Mouse (Mus musculus): ENCODE data around the gene Ceacam1. TPM values are rescaled to one million over a fixed set of nuclear protein-coding genes. Genes with fewer than 3 reads are reported as not detected.

Ceacam1 gene
- polyA plus RNA-seq, 1 experiment from 2014 or later = 92.6 TPM

DNA sequence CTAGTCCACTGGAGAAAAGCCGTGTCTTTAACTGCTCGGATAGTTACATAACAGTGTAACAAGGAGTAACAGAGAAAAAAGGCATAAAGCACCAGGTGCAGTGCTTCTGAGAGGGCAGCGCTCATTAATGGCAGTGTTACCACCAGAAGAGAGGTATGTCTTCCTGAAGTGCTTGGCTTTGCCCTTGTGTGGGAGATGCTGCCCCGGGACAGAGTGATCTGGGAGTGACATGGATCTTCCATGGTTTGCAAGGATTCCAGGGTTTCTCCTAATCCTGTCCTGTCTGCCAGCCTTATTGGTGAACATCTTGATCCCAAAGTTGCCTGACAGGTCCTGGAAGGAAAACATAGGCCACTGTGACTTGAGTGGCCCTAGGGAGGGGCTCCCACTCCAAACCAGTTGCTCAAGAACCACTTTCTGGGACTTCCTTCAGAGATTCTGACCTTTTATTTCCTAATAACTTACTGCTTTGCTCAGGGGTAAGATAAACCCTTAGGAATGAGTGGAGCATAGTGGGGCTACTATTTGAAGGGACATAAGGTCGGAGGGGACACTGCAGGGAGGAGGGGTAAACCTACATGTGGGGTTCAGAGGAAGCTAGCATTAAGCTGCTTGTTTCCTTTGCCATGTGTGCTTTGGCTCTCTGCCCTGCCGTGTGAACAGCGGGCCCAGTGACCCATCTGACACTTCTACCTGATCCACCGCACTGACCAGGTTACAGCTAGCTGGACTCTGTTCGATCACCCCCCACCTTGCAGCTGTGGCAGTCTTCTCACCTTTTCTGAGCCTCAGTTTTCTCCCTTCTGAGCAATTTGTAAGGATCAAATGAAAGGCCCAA lies 37.2 kb downstream of the Ceacam1 start:
- no peaks in the 10 kb centered on the region for H3K36me3 ChIP-seq (ENCODE audit: control insufficient read depth, insufficient read depth)
- no peak for TF ChIP-seq CTCF (IDR thresholded peaks at IDR 0.05; ENCODE audit: low read depth)
- no peaks in the 10 kb centered on the region; the same call in 1 of the 2 replicates for H3K4me1 ChIP-seq (replicated peaks; ENCODE audit: control insufficient read depth, insufficient read depth, low read length)
- whole genome bisulfite sequencing = 73% methylated on average over 9 of the region's 9 CpGs
- no peaks in the 10 kb centered on the region for H3K27me3 ChIP-seq (replicated peaks; ENCODE audit: control insufficient read depth, insufficient read depth, low read length)
- no peak overlapping the region for H3K4me2 ChIP-seq (replicated peaks; ENCODE audit: low read depth)
- H3K9ac ChIP-seq (ENCODE audit: low read depth, low read length) = no peak overlapping the region
- H3K4me3 ChIP-seq (ENCODE audit: low read depth, low read length) = no peak overlapping the region
- ATAC-seq = no peak
- no peak overlapping the region for H3K27ac ChIP-seq (ENCODE audit: low read depth, low read length)
- H3K9me3 ChIP-seq (ENCODE audit: control insufficient read depth) = no peaks in the 10 kb centered on the region

DNA sequence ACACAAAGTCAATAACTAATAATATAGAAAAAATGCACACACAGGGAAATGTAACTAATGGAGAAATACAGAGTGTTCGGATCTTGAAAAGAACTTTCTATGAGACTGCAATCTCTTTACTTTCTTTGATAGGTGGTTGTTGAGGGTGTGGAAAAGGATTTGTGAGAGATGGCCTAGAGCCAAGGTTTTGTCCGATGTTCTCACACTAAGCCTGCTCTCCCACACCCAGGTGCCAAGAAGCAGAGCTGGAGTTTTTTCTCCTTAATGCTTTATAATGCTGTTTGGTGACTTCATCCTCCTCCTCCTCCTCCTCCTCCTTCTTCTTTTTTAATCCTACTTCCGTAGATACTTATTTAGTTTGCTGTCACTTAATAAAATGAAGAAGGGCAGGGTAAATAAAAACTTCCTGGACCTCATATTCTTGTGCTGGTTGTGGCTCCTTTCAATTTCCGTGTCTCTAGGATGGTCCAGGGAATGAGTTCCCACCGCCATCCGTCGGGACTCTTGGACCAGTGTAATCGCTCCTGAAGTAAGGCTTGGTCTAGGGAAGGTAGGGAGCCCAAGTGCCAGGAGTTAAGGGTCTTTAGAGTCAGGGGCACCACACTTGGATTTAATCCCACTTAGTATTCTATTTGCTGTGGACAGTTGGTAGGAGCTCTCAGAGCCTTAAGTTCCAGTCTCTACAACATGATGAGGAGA lies 38.1 kb downstream of the Ceacam1 start:
- 79% methylated on average over 8 of the region's 8 CpGs for WGBS
- Histone ChIP-seq H3K9ac (ENCODE audit: low read depth, low read length) (no peak overlapping the region), H3K4me2 (replicated peaks; ENCODE audit: low read depth) (no peak overlapping the region), H3K9me3 (ENCODE audit: control insufficient read depth) (no peaks in the 10 kb centered on the region), H3K4me1 (replicated peaks; ENCODE audit: control insufficient read depth, insufficient read depth, low read length) (peaks cover under 1% of the 10 kb centered on the region; the same call in 1 of the 2 replicates), H3K36me3 (ENCODE audit: control insufficient read depth, insufficient read depth) (no peaks in the 10 kb centered on the region), H3K4me3 (ENCODE audit: low read depth, low read length) (no peak overlapping the region), H3K27me3 (replicated peaks; ENCODE audit: control insufficient read depth, insufficient read depth, low read length) (no peaks in the 10 kb centered on the region), H3K27ac (ENCODE audit: low read depth, low read length) (no peak overlapping the region)
- TF ChIP-seq CTCF (IDR thresholded peaks at IDR 0.05; ENCODE audit: low read depth) = no peak
- no peak for ATAC-seq

DNA sequence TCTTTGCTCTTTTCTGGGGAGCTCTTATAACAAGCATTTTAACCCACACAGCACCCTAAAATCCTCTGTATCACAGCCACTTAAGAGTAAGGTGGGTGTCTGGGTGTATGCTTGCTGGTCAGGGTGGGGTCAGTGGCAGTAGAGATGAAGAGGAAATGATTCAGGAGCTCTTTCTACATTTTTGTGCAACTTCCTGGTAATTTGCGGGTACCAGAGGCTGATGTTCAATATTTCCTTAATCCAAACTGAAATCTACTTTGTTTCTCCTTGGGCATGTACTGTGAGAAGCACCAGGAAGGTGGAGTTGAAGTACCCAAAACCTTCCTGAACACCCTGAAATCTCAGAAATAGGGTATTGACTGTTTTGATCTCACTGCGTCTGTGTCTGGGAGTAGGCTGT lies 40.7 kb downstream of the Ceacam1 start:
- Histone ChIP-seq H3K9me3 (ENCODE audit: control insufficient read depth) (no peaks in the 10 kb centered on the region), H3K4me3 (ENCODE audit: low read depth, low read length) (no peak overlapping the region), H3K4me1 (replicated peaks; ENCODE audit: control insufficient read depth, insufficient read depth, low read length) (peaks cover 4% of the 10 kb centered on the region; the same call in 1 of the 2 replicates), H3K36me3 (ENCODE audit: control insufficient read depth, insufficient read depth) (no peaks in the 10 kb centered on the region), H3K4me2 (replicated peaks; ENCODE audit: low read depth) (no peak overlapping the region), H3K9ac (ENCODE audit: low read depth, low read length) (no peak overlapping the region), H3K27ac (ENCODE audit: low read depth, low read length) (peak overlapping the region; percentile 35; the same call in 1 of the 2 replicates), H3K27me3 (replicated peaks; ENCODE audit: control insufficient read depth, insufficient read depth, low read length) (no peaks in the 10 kb centered on the region)
- ATAC-seq = no peak
- TF ChIP-seq CTCF (IDR thresholded peaks at IDR 0.05; ENCODE audit: low read depth) = no peak
- 66% methylated on average over 2 of the region's 2 CpGs for WGBS

DNA sequence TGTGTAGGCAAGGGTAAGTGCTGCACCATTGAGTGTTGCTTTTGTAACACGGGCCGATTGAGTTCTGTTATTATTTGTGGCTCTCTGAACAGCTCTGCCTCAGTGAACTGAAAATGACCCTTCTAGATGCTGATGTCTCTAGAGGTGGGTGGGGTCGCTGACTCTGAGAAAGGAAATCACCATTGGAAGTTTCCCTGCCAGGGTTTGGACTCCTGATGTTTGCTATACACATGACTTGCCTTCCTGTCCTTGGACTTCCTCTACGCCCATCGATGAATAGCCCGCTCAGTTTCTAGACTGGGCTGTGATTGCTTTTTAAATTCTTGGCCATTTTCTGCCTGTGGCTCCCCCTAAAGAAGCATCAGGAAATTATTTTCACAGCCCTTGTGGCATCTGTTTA lies 41.2 kb downstream of the Ceacam1 start:
- 70% methylated on average over 6 of the region's 6 CpGs for WGBS
- Histone ChIP-seq H3K27me3 (replicated peaks; ENCODE audit: control insufficient read depth, insufficient read depth, low read length) (no peaks in the 10 kb centered on the region), H3K9me3 (ENCODE audit: control insufficient read depth) (no peaks in the 10 kb centered on the region), H3K9ac (ENCODE audit: low read depth, low read length) (no peak overlapping the region), H3K27ac (ENCODE audit: low read depth, low read length) (peak overlapping the region; percentile 35; the same call in 1 of the 2 replicates), H3K4me1 (replicated peaks; ENCODE audit: control insufficient read depth, insufficient read depth, low read length) (peaks cover 6% of the 10 kb centered on the region; the same call in 1 of the 2 replicates), H3K4me2 (replicated peaks; ENCODE audit: low read depth) (no peak overlapping the region), H3K36me3 (ENCODE audit: control insufficient read depth, insufficient read depth) (no peaks in the 10 kb centered on the region), H3K4me3 (ENCODE audit: low read depth, low read length) (no peak overlapping the region)
- no peak for TF ChIP-seq CTCF (IDR thresholded peaks at IDR 0.05; ENCODE audit: low read depth)
- ATAC-seq = no peak

DNA sequence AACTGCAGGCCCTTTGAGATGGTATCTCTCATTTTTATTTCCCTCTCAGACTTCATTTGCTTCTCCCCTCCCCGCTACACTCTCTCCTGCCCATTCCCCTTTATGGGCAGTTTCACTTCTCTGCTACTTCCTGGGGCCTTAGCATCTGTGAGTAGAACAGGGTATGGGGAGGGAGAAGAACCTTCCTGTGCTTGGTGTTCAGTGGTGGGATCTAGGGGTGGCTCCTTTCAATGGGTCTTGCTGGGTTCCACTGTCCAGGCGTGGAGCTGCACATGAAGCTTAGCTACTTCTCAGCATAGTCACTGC lies 41.9 kb downstream of the Ceacam1 start:
- 84% methylated on average over 2 of the region's 2 CpGs for WGBS
- H3K27me3 ChIP-seq (replicated peaks; ENCODE audit: control insufficient read depth, insufficient read depth, low read length) = no peaks in the 10 kb centered on the region
- H3K27ac ChIP-seq (ENCODE audit: low read depth, low read length) = peak overlapping the region; percentile 41; the same call in 1 of the 2 replicates

More for the DNA sequence above, 41.9 kb downstream of the Ceacam1 start:
- no peaks in the 10 kb centered on the region for H3K36me3 ChIP-seq (ENCODE audit: control insufficient read depth, insufficient read depth)
- ATAC-seq = no peak
- no peak overlapping the region for H3K9ac ChIP-seq (ENCODE audit: low read depth, low read length)
- TF ChIP-seq CTCF (IDR thresholded peaks at IDR 0.05; ENCODE audit: low read depth) = no peak
- no peak overlapping the region for H3K4me2 ChIP-seq (replicated peaks; ENCODE audit: low read depth)
- no peaks in the 10 kb centered on the region for H3K9me3 ChIP-seq (ENCODE audit: control insufficient read depth)
- no peak overlapping the region for H3K4me3 ChIP-seq (ENCODE audit: low read depth, low read length)
- H3K4me1 ChIP-seq (replicated peaks; ENCODE audit: control insufficient read depth, insufficient read depth, low read length) = peaks cover 10% of the 10 kb centered on the region; the same call in 1 of the 2 replicates
